Mouse (Mus musculus) embryonic facial prominence, embryonic 14.5 days (tissue): ENCODE measurements around the gene Pno1. TPM values are rescaled to one million over a fixed set of nuclear protein-coding genes. Genes with fewer than 3 reads are reported as not detected.

Source experiments
- ATAC-seq: fragments of 200-750 bp; cut with Nextera tagmentation; 2 replicates; pipeline ENCODE4 v1.8.0; 2017; ENCODE audit warnings: low read depth, moderate number of reproducible peaks, moderate TSS enrichment
- DNase-seq: peaks from one replicate; pipeline ENCODE4 v3.0.0-alpha.2; 2015; ENCODE audit warnings: low spot score
- H3K27ac ChIP-seq: fragments of 300-500 bp; sonication (generic); replicated peaks from 2 replicates; pipeline ENCODE4 v1.5.1; 2014; ENCODE audit warnings: low read depth, mild to moderate bottlenecking, low read length, moderate library complexity
- H3K27me3 ChIP-seq: fragments of 300-500 bp; sonication (generic); replicated peaks from 2 replicates; pipeline ENCODE4 v1.6.1; 2014; ENCODE audit warnings: low read length; ENCODE audit not compliant: control insufficient read depth, insufficient read depth
- H3K36me3 ChIP-seq: fragments of 300-500 bp; sonication (generic); 2 replicates; pipeline ENCODE4 v1.6.1; 2014; ENCODE audit warnings: low read length, mixed read lengths; ENCODE audit not compliant: control insufficient read depth, insufficient read depth
- H3K4me1 ChIP-seq: fragments of 300-500 bp; sonication (generic); 2 replicates; pipeline ENCODE4 v1.6.1; 2014; ENCODE audit warnings: antibody characterized with exemption, low read length; ENCODE audit not compliant: control insufficient read depth, insufficient read depth
- H3K4me2 ChIP-seq: fragments of 300-500 bp; sonication (generic); 2 replicates; pipeline ENCODE4 v1.6.1; 2014; ENCODE audit warnings: low read depth, mild to moderate bottlenecking, low read length, moderate library complexity, mixed read lengths
- H3K4me3 ChIP-seq: fragments of 300-500 bp; sonication (generic); 2 replicates; pipeline ENCODE4 v1.5.1; 2014; ENCODE audit warnings: low read depth, mild to moderate bottlenecking, low read length
- H3K9ac ChIP-seq: fragments of 300-500 bp; sonication (generic); 2 replicates; pipeline ENCODE4 v1.6.1; 2014; ENCODE audit warnings: low read depth, mild to moderate bottlenecking, low read length, moderate library complexity, mixed read lengths
- H3K9me3 ChIP-seq: fragments of 300-500 bp; sonication (generic); 2 replicates; pipeline ENCODE4 v1.6.1; 2016; ENCODE audit warnings: low read length; ENCODE audit not compliant: control insufficient read depth
- WGBS: fragments of 180-500 bp; shearing (Covaris S2); extraction: QIAGEN DNeasy Blood & Tissue Kit; methylation state at CpG from one replicate; pipeline ENCODE4 v1.1.7; 2014; 5-methylcytosine and 5-hydroxymethylcytosine counted together
- polyA plus RNA-seq: library from polyadenylated mRNA; unstranded; fragments of >200 nt; fragmentation: Nextera tagmentation; extraction: Ambion mirVana; gene quantifications from 2 replicates; pipeline ENCODE4 v1.2.1, GENCODE M21; 2014

The Pno1 gene
- polyA plus RNA-seq, 1 experiment from 2014 or later: 75.5 TPM

DNA sequence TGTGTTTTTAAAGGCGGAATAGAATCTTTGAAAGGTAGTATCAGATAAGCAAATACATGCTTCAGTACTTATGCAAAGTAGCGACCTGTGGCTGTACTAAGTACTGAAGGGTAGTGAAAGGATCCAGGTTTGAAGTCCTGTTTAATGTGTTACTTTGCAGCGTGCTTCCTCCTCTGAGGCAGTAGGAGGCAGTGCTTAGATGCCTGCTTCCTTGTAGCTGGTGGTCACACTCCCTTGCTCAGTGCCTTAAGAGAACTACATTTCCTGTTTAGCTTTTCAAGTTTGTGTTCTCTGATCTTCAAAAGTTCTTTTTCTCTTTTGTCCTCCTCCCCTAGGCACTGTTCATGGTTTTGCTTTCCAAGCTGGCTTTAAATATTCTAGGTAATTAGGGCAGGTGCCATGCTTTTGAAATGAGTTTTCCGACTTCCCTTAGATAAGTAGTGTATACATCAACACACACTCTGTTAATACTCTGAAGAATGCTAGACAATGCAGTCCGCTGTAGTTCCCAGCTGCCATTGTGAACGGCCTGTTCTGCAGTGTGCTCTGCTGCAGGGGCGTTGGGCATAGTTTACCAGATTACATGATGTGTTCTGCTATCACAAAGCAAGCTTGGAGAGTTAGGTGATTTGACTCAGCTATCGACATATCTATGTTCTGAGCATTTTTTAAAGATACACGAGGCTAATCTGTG lies 19.1 kb downstream of the Pno1 start:
- Histone ChIP-seq H3K9me3 (no peaks in the 10 kb centered on the region), H3K4me2 (no peak overlapping the region), H3K4me3 (no peak overlapping the region), H3K27me3 (no peaks in the 10 kb centered on the region), H3K4me1 (no peaks in the 10 kb centered on the region), H3K9ac (no peak overlapping the region), H3K27ac (no peak overlapping the region), H3K36me3 (peaks cover 36% of the 10 kb centered on the region)
- 77% methylated on average over 9 of the region's 9 CpGs for WGBS
- DNase-seq (peak; percentile 31), ATAC-seq (peak; percentile 92)

DNA sequence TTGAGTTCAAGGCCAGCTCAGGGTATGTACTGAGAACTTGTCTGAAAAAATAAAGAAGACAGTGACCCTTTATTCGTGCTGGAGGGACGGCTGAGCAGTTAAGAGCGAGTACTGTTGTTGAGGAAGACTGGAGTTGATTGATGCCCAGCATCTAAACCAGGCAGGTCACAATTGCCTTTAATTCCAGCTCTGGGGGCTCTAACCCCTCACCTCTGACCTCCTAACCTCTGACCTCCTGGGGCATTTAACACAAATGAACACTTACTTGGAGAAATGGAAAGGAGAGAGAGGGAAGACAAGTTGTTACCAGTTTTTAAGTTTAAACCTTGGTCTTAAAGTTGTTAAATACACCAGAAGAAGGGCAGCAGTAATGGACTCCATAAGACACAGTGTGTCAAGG lies 22.6 kb downstream of the Pno1 start:
- Histone ChIP-seq H3K4me2 (no peak overlapping the region), H3K27ac (no peak overlapping the region), H3K4me1 (no peaks in the 10 kb centered on the region), H3K4me3 (no peak overlapping the region), H3K27me3 (no peaks in the 10 kb centered on the region), H3K9me3 (no peaks in the 10 kb centered on the region), H3K36me3 (peaks cover 1% of the 10 kb centered on the region; the same call in 1 of the 2 replicates), H3K9ac (no peak overlapping the region)
- DNase-seq (no peak), ATAC-seq (no peak)
- 33% methylated on average over 3 of the region's 3 CpGs for WGBS

GRCm38 (mm10) chr11:17187649-17188048 lies 23.7 kb downstream of the Pno1 start:
- Histone ChIP-seq H3K27me3 (no peaks in the 10 kb centered on the region), H3K9ac (no peak overlapping the region), H3K4me2 (no peak overlapping the region), H3K9me3 (no peaks in the 10 kb centered on the region), H3K4me1 (no peaks in the 10 kb centered on the region), H3K4me3 (no peak overlapping the region), H3K27ac (no peak overlapping the region), H3K36me3 (peaks cover 7% of the 10 kb centered on the region; the same call in 1 of the 2 replicates)
- DNase-seq (no peak), ATAC-seq (no peak)
- 69% methylated on average over 3 of the region's 3 CpGs for WGBS

GRCm38 (mm10) chr11:17183165-17183564 lies 28.2 kb downstream of the Pno1 start:
- Histone ChIP-seq H3K27me3 (no peaks in the 10 kb centered on the region), H3K9ac (no peak overlapping the region), H3K4me2 (no peak overlapping the region), H3K9me3 (no peaks in the 10 kb centered on the region), H3K4me3 (no peak overlapping the region), H3K4me1 (no peaks in the 10 kb centered on the region), H3K27ac (no peak overlapping the region), H3K36me3 (peaks cover 7% of the 10 kb centered on the region; the same call in 1 of the 2 replicates)
- DNase-seq (no peak), ATAC-seq (no peak)
- WGBS: 86% methylated on average over 2 of the region's 2 CpGs

- Histone ChIP-seq H3K9ac (no peak within 1 kb of the TSS), H3K4me2 (no peak within 1 kb of the TSS), H3K9me3 (no peaks in the 10 kb centered on the region), H3K27me3 (no peaks in the 10 kb centered on the region), H3K27ac (no peak within 1 kb of the TSS), H3K4me3 (no peak within 1 kb of the TSS), H3K4me1 (no peaks in the 10 kb centered on the region), H3K36me3 (peaks cover 7% of the 10 kb centered on the region; the same call in 1 of the 2 replicates)
- ATAC-seq: no peak
- WGBS: 75% methylated on average over 3 of the region's 3 CpGs
- peak; percentile 32 for DNase-seq
Observed at GRCm38 (mm10) chr11:17181807-17182206, 29.6 kb downstream of the Pno1 start, which contains the start of gene Wdr92. TSS of gene Wdr92 (plus strand) at chr11:17182107.

DNA sequence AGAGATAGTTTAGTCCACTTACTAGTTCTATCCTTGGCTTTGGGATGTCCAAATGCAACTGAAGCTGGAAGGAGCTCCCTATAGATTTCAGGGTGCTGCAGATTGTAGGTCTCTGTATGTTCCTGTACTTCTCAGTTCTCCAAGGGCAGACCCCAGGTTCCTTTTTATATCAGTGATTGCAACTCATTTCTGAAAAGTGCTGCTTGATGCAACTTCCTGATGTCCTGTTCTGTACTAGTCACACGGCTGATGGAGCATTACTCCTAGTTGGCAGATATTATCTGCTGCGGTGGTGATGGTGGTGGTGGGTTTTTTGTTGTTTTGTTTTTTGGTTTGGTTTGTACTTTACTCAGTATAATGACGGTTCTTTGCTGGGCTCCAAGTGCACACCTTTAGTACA lies 30.6 kb downstream of the Pno1 start:
- ATAC-seq (no peak), DNase-seq (no peak)
- Histone ChIP-seq H3K4me3 (no peak overlapping the region), H3K36me3 (peaks cover 7% of the 10 kb centered on the region; the same call in 1 of the 2 replicates), H3K9me3 (peaks cover 4% of the 10 kb centered on the region; the same call in 1 of the 2 replicates), H3K27ac (no peak overlapping the region), H3K9ac (no peak overlapping the region), H3K4me1 (no peaks in the 10 kb centered on the region), H3K27me3 (no peaks in the 10 kb centered on the region), H3K4me2 (no peak overlapping the region)
- 71% methylated on average over 3 of the region's 3 CpGs for WGBS

- 100% methylated on average over 1 of the region's 1 CpGs for WGBS
- H3K4me1 ChIP-seq: no peaks in the 10 kb centered on the region
- ATAC-seq: no peak
- H3K27me3 ChIP-seq: no peaks in the 10 kb centered on the region
- H3K4me2 ChIP-seq: no peak overlapping the region
- no peak overlapping the region for H3K9ac ChIP-seq
- no peak for DNase-seq
- no peak overlapping the region for H3K4me3 ChIP-seq
- H3K36me3 ChIP-seq: peaks cover 3% of the 10 kb centered on the region; the same call in 1 of the 2 replicates
- H3K9me3 ChIP-seq: peaks cover 10% of the 10 kb centered on the region; the same call in 1 of the 2 replicates
- no peak overlapping the region for H3K27ac ChIP-seq
Observed at GRCm38 (mm10) chr11:17176638-17177037, 34.7 kb downstream of the Pno1 start.

- H3K27me3 ChIP-seq: no peaks in the 10 kb centered on the region
- no peaks in the 10 kb centered on the region for H3K4me1 ChIP-seq
- no peak overlapping the region for H3K4me2 ChIP-seq
- no peak overlapping the region for H3K4me3 ChIP-seq
- 94% methylated on average over 4 of the region's 4 CpGs for WGBS
- DNase-seq (no peak), ATAC-seq (no peak)
- no peak overlapping the region for H3K9ac ChIP-seq
- H3K9me3 ChIP-seq: peaks cover 10% of the 10 kb centered on the region; the same call in 1 of the 2 replicates
- no peak overlapping the region for H3K27ac ChIP-seq
- peaks cover 3% of the 10 kb centered on the region; the same call in 1 of the 2 replicates for H3K36me3 ChIP-seq
Observed at GRCm38 (mm10) chr11:17172300-17172699, 39.1 kb downstream of the Pno1 start.
